Mouse (Mus musculus) ES-Bruce4 (cell line): Measurements from ENCODE around the gene Pilrb1.
"Not testable (repeated sequence)": the region's sequence is repeated elsewhere in the genome, so short reads cannot be mapped to it uniquely, and the experiment has no call there.

Source experiments
- CTCF ChIP-seq: IDR thresholded peaks from one replicate; pipeline ENCODE4 v1.8.1; 2011; ENCODE audit warnings: low read depth, low read length
- EP300 ChIP-seq: IDR thresholded peaks from 2 replicates; pipeline ENCODE4 v1.6.1; 2011; ENCODE audit warnings: low read depth, low read length; ENCODE audit not compliant: insufficient read depth
- POLR2A ChIP-seq: IDR thresholded peaks from one replicate; pipeline ENCODE4 v1.8.1; 2011; ENCODE audit warnings: low read length; ENCODE audit not compliant: insufficient read depth

GRCm38 (mm10) chr5:137850313-137850712 is 7.6 kb downstream of the Pilrb1 start:
- not testable (repeated sequence) for TF ChIP-seq CTCF, EP300, POLR2A
